Mouse (Mus musculus): ENCODE results near the gene Pde4c. TPM values are rescaled to one million over a fixed set of nuclear protein-coding genes. Genes with fewer than 3 reads are reported as not detected.

Pde4c gene
- total and polyA plus RNA-seq, 3 experiments, result 2.3 to 6.5 (median 4.7) TPM

DNA sequence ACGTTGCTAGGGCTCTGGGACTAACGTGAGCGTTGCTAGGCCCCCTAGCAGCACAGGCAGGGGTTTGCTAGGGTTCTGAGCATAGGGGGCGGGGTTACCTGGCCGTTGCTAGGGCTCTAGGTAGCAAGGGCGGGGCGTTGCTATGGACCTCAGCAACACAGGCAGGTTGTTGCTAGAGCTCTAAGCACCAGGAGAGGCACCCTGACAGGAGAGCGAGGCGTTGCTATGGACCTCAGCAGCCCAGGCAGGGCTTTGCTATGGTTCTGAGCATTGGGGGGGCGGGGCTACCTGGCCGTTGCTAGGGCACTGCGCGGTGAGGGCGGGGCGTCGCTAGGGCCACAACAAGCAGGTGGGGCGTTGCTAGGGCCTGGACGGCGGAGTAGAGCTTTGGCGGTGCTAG, 69.2 kb downstream of the Pde4c start:
- peak overlapping the region; percentile 13 to 81 (median 58) for H3K4me3 ChIP-seq (replicated peaks in 1 of 3; ENCODE audit: low read depth in 2 of 3, low read length in 2 of 3, poor library complexity in 1 of 3)
- no peak overlapping the region for H3K9ac ChIP-seq (ENCODE audit: insufficient read depth, low read depth)
- peaks cover 23 to 31% of the 10 kb centered on the region in 2 experiments for H3K36me3 ChIP-seq (replicated peaks in 1 of 2; ENCODE audit: control insufficient read depth in 1 of 2, insufficient read depth in 1 of 2, low read length in 1 of 2)
- dilution Hi-C loops (cut with MboI; ENCODE audit: extremely low pct_ligation_motif_present, extremely low pct_unique_long_range_greater_than_20kb, low sequenced_read_pairs), result no loop called here
- TF ChIP-seq RCOR1 (conservative IDR thresholded peaks at IDR 0.05; ENCODE audit: low read depth, low read length), result no peak
- TF ChIP-seq CTCF (conservative IDR thresholded peaks at IDR 0.05 in 1 of 2, IDR thresholded peaks at IDR 0.05 in 1 of 2; ENCODE audit: low read depth in 2 of 2, low read length in 2 of 2), result no peak
- no peak for TF ChIP-seq CHD2 (IDR thresholded peaks at IDR 0.05; ENCODE audit: low read length)
- TF ChIP-seq MAZ (IDR thresholded peaks at IDR 0.05; ENCODE audit: low read depth, low read length), result 0 out of 2 replicates have a peak, but pooled peaks have one; percentile 5
- TF ChIP-seq EP300 (IDR thresholded peaks at IDR 0.05; ENCODE audit: low read length), result no peak
- TF ChIP-seq SIN3A (IDR thresholded peaks at IDR 0.05; ENCODE audit: low read length), result no peak
- H3K27ac ChIP-seq (ENCODE audit: insufficient read depth, low read depth), result peak overlapping the region; percentile 14; the same call in 1 of the 2 replicates
- H3K4me2 ChIP-seq (ENCODE audit: insufficient read depth, low read depth, poor library complexity, severe bottlenecking), result peak overlapping the region; percentile 53; the same call in 1 of the 2 replicates
- in situ Hi-C loops (cut with MboI; ENCODE audit: low pct_ligation_motif_present, low pct_unique_long_range_greater_than_20kb, low sequenced_read_pairs), result no loop called here
- no peaks in the 10 kb centered on the region for H3K9me3 ChIP-seq (replicated peaks; ENCODE audit: low read length)
- peaks cover 19 to 36% of the 10 kb centered on the region in 2 experiments for H3K4me1 ChIP-seq (ENCODE audit: control insufficient read depth in 1 of 2, insufficient read depth in 2 of 2)
- peaks cover 36% of the 10 kb centered on the region for H3K27me3 ChIP-seq (replicated peaks)
- DNase-seq (ENCODE audit: extremely low read depth), result peak; percentile 66
- peaks cover 4% of the 10 kb centered on the region; the same call in 1 of the 2 replicates for H3K79me2 ChIP-seq (replicated peaks; ENCODE audit: control insufficient read depth, extremely low read depth, insufficient read depth, poor library complexity, severe bottlenecking)

- no peak for DNase-seq (ENCODE audit: extremely low read depth)
- no peak overlapping the region for H3K4me2 ChIP-seq (ENCODE audit: insufficient read depth, low read depth, poor library complexity, severe bottlenecking)
- peaks cover 37% of the 10 kb centered on the region for H3K27me3 ChIP-seq (replicated peaks)
- in situ Hi-C loops (cut with MboI; ENCODE audit: low pct_ligation_motif_present, low pct_unique_long_range_greater_than_20kb, low sequenced_read_pairs), result no loop called here
- H3K79me2 ChIP-seq (replicated peaks; ENCODE audit: control insufficient read depth, extremely low read depth, insufficient read depth, poor library complexity, severe bottlenecking), result peaks cover 4% of the 10 kb centered on the region; the same call in 1 of the 2 replicates
- H3K4me1 ChIP-seq (ENCODE audit: control insufficient read depth in 1 of 2, insufficient read depth in 2 of 2), result peaks cover 21 to 40% of the 10 kb centered on the region in 2 experiments
- peaks cover 8 to 16% of the 10 kb centered on the region in 2 experiments for H3K36me3 ChIP-seq (replicated peaks in 1 of 2; ENCODE audit: control insufficient read depth in 1 of 2, insufficient read depth in 1 of 2, low read length in 1 of 2)
- no peak overlapping the region for H3K27ac ChIP-seq (ENCODE audit: insufficient read depth, low read depth)
- no peaks in the 10 kb centered on the region for H3K9me3 ChIP-seq (replicated peaks; ENCODE audit: low read length)
- H3K4me3 ChIP-seq (replicated peaks in 1 of 3; ENCODE audit: low read depth in 2 of 3, low read length in 2 of 3, poor library complexity in 1 of 3), result no peak overlapping the region
- no peak overlapping the region for H3K9ac ChIP-seq (ENCODE audit: insufficient read depth, low read depth)
- dilution Hi-C loops (cut with MboI; ENCODE audit: extremely low pct_ligation_motif_present, extremely low pct_unique_long_range_greater_than_20kb, low sequenced_read_pairs), result no loop called here
- TF ChIP-seq ZC3H11A (IDR thresholded peaks at IDR 0.05; ENCODE audit: low read depth, low read length), result no peak
- no peak for TF ChIP-seq POLR2A (IDR thresholded peaks at IDR 0.05; ENCODE audit: low read depth, low read length)
- no peak for TF ChIP-seq ETS1 (conservative IDR thresholded peaks at IDR 0.05; ENCODE audit: low read depth, low read length)
- no peak for TF ChIP-seq IRF4 (IDR thresholded peaks at IDR 0.05; ENCODE audit: low read depth, low read length)
- TF ChIP-seq MAFK (IDR thresholded peaks at IDR 0.05; ENCODE audit: insufficient replicate concordance, low read length), result no peak
- no peak for TF ChIP-seq MEF2A (IDR thresholded peaks at IDR 0.05; ENCODE audit: borderline replicate concordance, low read depth, low read length)
- TF ChIP-seq POLR2AphosphoS2 (IDR thresholded peaks at IDR 0.05; ENCODE audit: low read depth, low read length), result no peak
- no peak for TF ChIP-seq ELF1 (IDR thresholded peaks at IDR 0.05; ENCODE audit: low read depth, low read length)
Observed at GRCm38 (mm10) chr8:70794215-70794614, 70.7 kb downstream of the Pde4c start.

DNA sequence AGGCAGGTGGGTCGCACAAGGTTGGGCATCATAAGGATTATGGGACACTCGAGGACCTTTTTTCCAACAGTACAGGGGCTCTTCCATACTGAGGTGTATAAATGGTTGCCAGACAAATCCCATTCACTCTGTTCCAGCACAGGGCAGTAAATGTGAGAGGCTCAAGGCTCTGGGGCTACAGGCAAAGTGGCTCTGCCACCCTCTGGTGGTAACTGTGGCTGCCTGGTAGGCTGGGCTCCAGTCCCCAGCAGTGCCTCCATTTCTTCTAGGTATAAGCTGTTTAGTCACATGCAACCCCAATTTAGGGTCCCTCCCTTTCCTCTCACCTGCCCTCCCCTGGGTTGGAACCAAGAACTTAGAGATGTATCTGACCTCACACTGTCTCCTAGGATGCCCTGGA, 71.8 kb downstream of the Pde4c start:
- H3K4me1 ChIP-seq (ENCODE audit: control insufficient read depth in 1 of 2, insufficient read depth in 2 of 2), result peaks cover 20 to 38% of the 10 kb centered on the region in 2 experiments
- H3K9ac ChIP-seq (ENCODE audit: insufficient read depth, low read depth), result no peak overlapping the region
- TF ChIP-seq KAT2A (IDR thresholded peaks at IDR 0.05; ENCODE audit: insufficient replicate concordance, low read length) (no peak), E2F4 (IDR thresholded peaks at IDR 0.05; ENCODE audit: insufficient replicate concordance, low read depth, low read length) (no peak), SMC3 (IDR thresholded peaks at IDR 0.05; ENCODE audit: low read depth, low read length) (peak; percentile 47), ZC3H11A (IDR thresholded peaks at IDR 0.05; ENCODE audit: low read depth, low read length) (no peak), MAX (IDR thresholded peaks at IDR 0.05; ENCODE audit: low read length) (no peak), POLR2A (IDR thresholded peaks at IDR 0.05; ENCODE audit: low read depth, low read length) (no peak), HCFC1 (IDR thresholded peaks at IDR 0.05; ENCODE audit: low read depth, low read length) (no peak), UBTF (IDR thresholded peaks at IDR 0.05; ENCODE audit: low read depth, low read length) (no peak), RAD21 (IDR thresholded peaks at IDR 0.05; ENCODE audit: low read depth, low read length) (peak; percentile 27), CTCF (conservative IDR thresholded peaks at IDR 0.05 in 1 of 2, IDR thresholded peaks at IDR 0.05 in 1 of 2; ENCODE audit: low read depth in 2 of 2, low read length in 2 of 2) (peak in 1 of 2 experiments; percentile 43; a peak in 2 of 4 replicates)
- in situ Hi-C loops (cut with MboI; ENCODE audit: low pct_ligation_motif_present, low pct_unique_long_range_greater_than_20kb, low sequenced_read_pairs) (no loop called here), dilution Hi-C loops (cut with MboI; ENCODE audit: extremely low pct_ligation_motif_present, extremely low pct_unique_long_range_greater_than_20kb, low sequenced_read_pairs) (no loop called here)
- H3K4me2 ChIP-seq (ENCODE audit: insufficient read depth, low read depth, poor library complexity, severe bottlenecking), result no peak overlapping the region
- H3K27ac ChIP-seq (ENCODE audit: insufficient read depth, low read depth), result no peak overlapping the region
- peaks cover 4% of the 10 kb centered on the region; the same call in 1 of the 2 replicates for H3K79me2 ChIP-seq (replicated peaks; ENCODE audit: control insufficient read depth, extremely low read depth, insufficient read depth, poor library complexity, severe bottlenecking)
- H3K27me3 ChIP-seq (replicated peaks), result peaks cover 39% of the 10 kb centered on the region
- no peaks in the 10 kb centered on the region for H3K9me3 ChIP-seq (replicated peaks; ENCODE audit: low read length)
- H3K36me3 ChIP-seq (replicated peaks in 1 of 2; ENCODE audit: control insufficient read depth in 1 of 2, insufficient read depth in 1 of 2, low read length in 1 of 2), result peaks cover 0 to 6% of the 10 kb centered on the region in 2 experiments
- H3K4me3 ChIP-seq (replicated peaks in 1 of 3; ENCODE audit: low read depth in 2 of 3, low read length in 2 of 3, poor library complexity in 1 of 3), result no peak overlapping the region
- no peak for DNase-seq (ENCODE audit: extremely low read depth)

Data from CH12.LX (cell line).